Comparison of ENCODE assay signal across 28 mouse cellular contexts in genomic region chr15:78026521-78026920, GRCm38 (mm10). TPM values are rescaled to one million over a fixed set of nuclear protein-coding genes. Genes with fewer than 3 reads are reported as not detected.
A peak's percentile ranks its signal among the peaks of the same experiment; 100 is the strongest.
DNase-seq lines count a peak whose midpoint lies in the region; ATAC-seq and TF ChIP-seq lines count a peak whose summit lies in the region.
"Had no signal": no experiment of that assay in that cellular context is flagged by ENCODE, and none has a peak within 500 bp of the region (broad histone marks: within the 10 kb centered on the region; RNA-seq: fewer than 3 reads in every experiment).

No protein-coding gene starts in this region.

- WGBS in lung, adult 2 months, result 81% methylated on average over 6 of the region's 6 CpGs

- no peak for TF ChIP-seq CTCF in lung, adult 2 months (IDR thresholded peaks at IDR 0.05; ENCODE audit: insufficient read depth, low read length)

- no peak for TF ChIP-seq POLR2A in lung, adult 2 months (IDR thresholded peaks at IDR 0.05; ENCODE audit: borderline replicate concordance, extremely low read depth, low read depth, low read length)

- intact Hi-C loops in left cerebral cortex, postnatal 36 days (cut with DNase I), result no loop called here

- H3K4me3 ChIP-seq in lung, adult 2 months (replicated peaks; ENCODE audit: extremely low read depth, low read depth, low read length), result no peak overlapping the region
- H3K4me3 ChIP-seq: embryonic facial prominence, embryonic 13.5 days; embryonic facial prominence, embryonic 15.5 days; erythroblast, embryonic 14.5 days; forebrain, embryonic 10.5 days; forebrain, embryonic 12.5 days had no signal

- ATAC-seq in frontal cortex, adult (ENCODE audit: low TSS enrichment), result peak; percentile 84
- ATAC-seq: activated CD4-positive, CD25-positive, alpha-beta regulatory T cell, adult 4 months; CD4-positive, CD25-positive, alpha-beta regulatory T cell, adult 4 months; forebrain, embryonic 14.5 days; Patski had no signal

- no peak for DNase-seq in frontal cortex, postnatal 25 days (ENCODE audit: low spot score in 2 of 2)
- DNase-seq in left cerebral cortex, postnatal 36 days (ENCODE audit: low spot score in 2 of 2), result peak; percentile 32 to 49
- no peak for DNase-seq in left cerebral cortex, adult 11 months (ENCODE audit: low spot score)
- peak; percentile 40 to 46 for DNase-seq in right cerebral cortex, adult 2 months (ENCODE audit: low spot score in 2 of 2)
- DNase-seq in right cerebral cortex, postnatal 25 days, result no peak
- DNase-seq in brain, adult 2 months (ENCODE audit: low read depth, low spot score), result peak; percentile 69
- no peak for DNase-seq in lung, adult 2 months
- DNase-seq: adrenal gland, adult 8-10 months; adrenal gland, postnatal 14 days; adrenal gland, postnatal 36 days; B cell, adult 2 months; cerebellum, adult 11 months; cerebellum, adult 18-20 months; cerebellum, adult 8-10 months; cerebellum, adult 9-11 months; cerebellum, postnatal 14 days; cerebellum, postnatal 36 days; embryo, embryonic 11 days had no signal

- H3K4me1 ChIP-seq in lung, adult 2 months (ENCODE audit: control insufficient read depth, insufficient read depth, low read length), result no peaks in the 10 kb centered on the region
- H3K4me1 ChIP-seq: embryonic facial prominence, embryonic 13.5 days; embryonic facial prominence, embryonic 15.5 days; forebrain, embryonic 10.5 days; forebrain, embryonic 12.5 days had no signal

RNA-seq across cellular contexts. Expression of gene Eif3d, which starts 55.9 kb away (rescaled TPM):
- 100 to 1,000 TPM in 1 of 2 experiments, 10 to 100 TPM in 1; 94.5 to 104 TPM for total RNA-seq in left cerebral cortex, postnatal 36 days (2021)
- polyA plus RNA-seq in lung, adult 2 months (2012; rRNA removed), result 62.7 and 91.2 TPM in 2 replicates

Comparison
In these comparisons a context has a peak if more than half of its experiments do, and no peak if none do; other contexts are left out.
1. DNase-seq: peak in left cerebral cortex, postnatal 36 days (2 of 2), right cerebral cortex, adult 2 months (2 of 2) and brain, adult 2 months (single experiment); none in frontal cortex, postnatal 25 days (0 of 2), left cerebral cortex, adult 11 months (single experiment), right cerebral cortex, postnatal 25 days (single experiment) and lung, adult 2 months (single experiment).